Mouse (Mus musculus): ENCODE measurements around the gene Cracr2a. TPM values are rescaled to one million over a fixed set of nuclear protein-coding genes. Genes with fewer than 3 reads are reported as not detected.

The Cracr2a gene
- polyA plus RNA-seq, 1 experiment from 2014 or later: 0.06 TPM

- no peaks in the 10 kb centered on the region for H3K9me3 ChIP-seq (replicated peaks; ENCODE audit: control insufficient read depth, low read length)
- H3K36me3 ChIP-seq (ENCODE audit: control insufficient read depth, insufficient read depth, low read length): no peaks in the 10 kb centered on the region
- WGBS: 77% methylated on average over 4 of the region's 4 CpGs
- H3K27me3 ChIP-seq (replicated peaks; ENCODE audit: control insufficient read depth, insufficient read depth, low read length): no peaks in the 10 kb centered on the region
- no peak overlapping the region for H3K27ac ChIP-seq (ENCODE audit: low read depth, low read length)
- H3K4me2 ChIP-seq (ENCODE audit: low read length): no peak overlapping the region
- peak; percentile 41 for DNase-seq (ENCODE audit: low spot score)
- H3K9ac ChIP-seq (ENCODE audit: low read length): no peak overlapping the region
- no peaks in the 10 kb centered on the region for H3K4me1 ChIP-seq (ENCODE audit: control insufficient read depth, insufficient read depth, low read length)
- no peak overlapping the region for H3K4me3 ChIP-seq (ENCODE audit: low read depth, low read length)
- no peak for ATAC-seq
Observed at GRCm38 (mm10) chr6:127546676-127547075, 14.5 kb upstream of the Cracr2a start.

GRCm38 (mm10) chr6:127552940-127553339 lies 8.2 kb upstream of the Cracr2a start:
- no peak for ATAC-seq
- no peak overlapping the region for H3K27ac ChIP-seq (ENCODE audit: low read depth, low read length)

GRCm38 (mm10) chr6:127555553-127555952 lies 5.6 kb upstream of the Cracr2a start:
- Histone ChIP-seq H3K4me3 (ENCODE audit: low read depth, low read length) (no peak overlapping the region), H3K27ac (ENCODE audit: low read depth, low read length) (no peak overlapping the region), H3K36me3 (ENCODE audit: control insufficient read depth, insufficient read depth, low read length) (no peaks in the 10 kb centered on the region), H3K4me2 (ENCODE audit: low read length) (no peak overlapping the region), H3K27me3 (replicated peaks; ENCODE audit: control insufficient read depth, insufficient read depth, low read length) (no peaks in the 10 kb centered on the region), H3K4me1 (ENCODE audit: control insufficient read depth, insufficient read depth, low read length) (no peaks in the 10 kb centered on the region), H3K9ac (ENCODE audit: low read length) (no peak overlapping the region), H3K9me3 (replicated peaks; ENCODE audit: control insufficient read depth, low read length) (no peaks in the 10 kb centered on the region)
- ATAC-seq (no peak), DNase-seq (ENCODE audit: low spot score) (no peak)
- 75% methylated on average over 6 of the region's 6 CpGs for WGBS

More at GRCm38 (mm10) chr6:127552940-127553339, 8.2 kb upstream of the Cracr2a start:
- H3K9me3 ChIP-seq (replicated peaks; ENCODE audit: control insufficient read depth, low read length): no peaks in the 10 kb centered on the region
- no peak overlapping the region for H3K4me2 ChIP-seq (ENCODE audit: low read length)
- no peak overlapping the region for H3K4me3 ChIP-seq (ENCODE audit: low read depth, low read length)
- WGBS: 81% methylated on average over 4 of the region's 4 CpGs
- H3K4me1 ChIP-seq (ENCODE audit: control insufficient read depth, insufficient read depth, low read length): no peaks in the 10 kb centered on the region
- H3K9ac ChIP-seq (ENCODE audit: low read length): no peak overlapping the region
- no peaks in the 10 kb centered on the region for H3K36me3 ChIP-seq (ENCODE audit: control insufficient read depth, insufficient read depth, low read length)
- H3K27me3 ChIP-seq (replicated peaks; ENCODE audit: control insufficient read depth, insufficient read depth, low read length): no peaks in the 10 kb centered on the region
- DNase-seq (ENCODE audit: low spot score): no peak

DNA sequence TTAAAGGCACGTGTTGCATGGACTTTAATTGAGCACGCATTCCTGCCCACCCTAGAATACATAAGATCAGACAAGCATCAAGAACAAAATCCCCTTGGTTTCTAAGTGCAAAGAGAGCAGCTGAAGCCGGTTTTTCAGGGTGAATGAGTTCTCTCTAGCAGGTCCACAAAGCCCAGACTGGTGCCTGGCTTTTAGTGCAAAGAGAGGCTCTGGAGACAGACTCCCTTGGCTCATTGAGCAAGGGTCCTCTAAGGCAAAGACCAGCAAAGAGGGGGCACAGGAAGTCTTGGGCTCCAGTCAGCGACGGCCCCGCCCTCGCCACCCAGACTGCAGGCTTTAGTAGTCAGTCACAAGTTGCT lies 287 bp upstream of the Cracr2a start:
- no peaks in the 10 kb centered on the region for H3K9me3 ChIP-seq (replicated peaks; ENCODE audit: control insufficient read depth, low read length)
- ATAC-seq (no peak), DNase-seq (ENCODE audit: low spot score) (no peak)
- 10% methylated on average over 7 of the region's 7 CpGs for WGBS
- H3K27ac ChIP-seq (ENCODE audit: low read depth, low read length): no peak overlapping the region
- H3K4me3 ChIP-seq (ENCODE audit: low read depth, low read length): peak overlapping the region; percentile 36
- no peaks in the 10 kb centered on the region for H3K27me3 ChIP-seq (replicated peaks; ENCODE audit: control insufficient read depth, insufficient read depth, low read length)
- H3K36me3 ChIP-seq (ENCODE audit: control insufficient read depth, insufficient read depth, low read length): no peaks in the 10 kb centered on the region
- H3K9ac ChIP-seq (ENCODE audit: low read length): peak overlapping the region; percentile 51
- H3K4me1 ChIP-seq (ENCODE audit: control insufficient read depth, insufficient read depth, low read length): peaks cover 8% of the 10 kb centered on the region
- peak overlapping the region; percentile 70 for H3K4me2 ChIP-seq (ENCODE audit: low read length)

DNA sequence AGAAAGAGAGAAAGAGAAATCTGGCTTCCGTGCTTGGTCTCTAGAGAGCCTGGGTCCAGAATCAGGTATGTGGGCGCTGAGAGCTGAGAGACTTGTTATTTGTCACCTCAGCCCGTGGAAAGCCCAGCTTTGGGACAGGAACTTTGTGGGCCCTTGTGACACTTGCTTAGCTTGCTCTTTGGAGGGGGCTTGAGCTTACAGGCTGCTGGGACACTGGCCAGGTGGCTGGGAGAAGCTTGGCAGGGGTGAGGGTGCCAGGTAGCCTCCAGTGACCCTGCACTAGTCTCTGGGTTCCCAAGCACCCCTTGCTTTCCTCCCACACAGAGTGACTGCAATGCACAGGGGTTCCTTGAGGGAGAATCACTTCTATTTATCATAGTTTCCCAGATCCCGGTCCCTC lies 2.4 kb downstream of the Cracr2a start:
- Histone ChIP-seq H3K4me3 (ENCODE audit: low read depth, low read length) (no peak overlapping the region), H3K27ac (ENCODE audit: low read depth, low read length) (no peak overlapping the region), H3K9me3 (replicated peaks; ENCODE audit: control insufficient read depth, low read length) (no peaks in the 10 kb centered on the region), H3K9ac (ENCODE audit: low read length) (no peak overlapping the region), H3K4me1 (ENCODE audit: control insufficient read depth, insufficient read depth, low read length) (peaks cover 8% of the 10 kb centered on the region), H3K4me2 (ENCODE audit: low read length) (no peak overlapping the region), H3K36me3 (ENCODE audit: control insufficient read depth, insufficient read depth, low read length) (no peaks in the 10 kb centered on the region), H3K27me3 (replicated peaks; ENCODE audit: control insufficient read depth, insufficient read depth, low read length) (no peaks in the 10 kb centered on the region)
- 79% methylated on average over 4 of the region's 4 CpGs for WGBS
- no peak for ATAC-seq
- no peak for DNase-seq (ENCODE audit: low spot score)

DNA sequence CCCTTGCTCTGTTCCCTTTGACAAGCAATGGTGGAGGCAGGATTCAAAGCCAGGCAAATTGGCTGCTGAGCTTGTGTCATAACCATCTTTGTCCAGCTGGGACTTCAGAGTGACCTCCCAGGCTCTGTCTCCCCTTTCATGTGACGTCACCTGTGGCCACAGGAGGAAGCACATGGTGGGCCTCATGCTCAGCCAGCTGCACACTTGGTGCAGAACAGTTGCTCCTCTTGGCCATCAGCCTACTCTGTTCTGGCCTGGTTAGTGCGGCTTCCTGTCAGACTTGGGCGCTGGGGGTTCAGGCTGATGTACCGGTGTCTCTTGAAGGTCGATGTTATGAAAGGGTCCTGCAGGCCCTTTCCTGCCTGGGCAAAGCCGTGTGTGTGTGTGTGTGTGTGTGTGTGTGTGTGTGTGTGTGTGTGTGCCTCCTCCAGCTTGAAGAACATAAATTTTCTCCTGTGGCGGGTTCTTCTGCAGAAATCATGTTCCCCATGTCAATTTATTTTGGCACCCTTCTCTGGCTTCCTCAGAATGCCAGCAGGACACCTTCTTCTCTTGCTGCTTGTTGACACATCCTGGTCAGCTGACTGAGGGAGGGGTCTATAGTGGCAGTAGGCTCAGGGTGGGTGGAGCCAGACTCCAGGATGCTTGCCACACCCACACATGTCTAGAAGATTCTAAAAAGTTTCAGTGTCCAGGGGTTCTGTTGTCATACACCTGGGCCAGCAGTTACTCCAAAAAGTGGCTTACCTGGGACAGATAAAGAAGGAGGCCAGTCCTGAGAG lies 5.0 kb downstream of the Cracr2a start:
- H3K36me3 ChIP-seq (ENCODE audit: control insufficient read depth, insufficient read depth, low read length): no peaks in the 10 kb centered on the region
- H3K4me2 ChIP-seq (ENCODE audit: low read length): no peak overlapping the region
- DNase-seq (ENCODE audit: low spot score) (no peak), ATAC-seq (no peak)
- H3K4me1 ChIP-seq (ENCODE audit: control insufficient read depth, insufficient read depth, low read length): peaks cover 3% of the 10 kb centered on the region
- H3K27me3 ChIP-seq (replicated peaks; ENCODE audit: control insufficient read depth, insufficient read depth, low read length): no peaks in the 10 kb centered on the region
- no peak overlapping the region for H3K27ac ChIP-seq (ENCODE audit: low read depth, low read length)
- no peaks in the 10 kb centered on the region for H3K9me3 ChIP-seq (replicated peaks; ENCODE audit: control insufficient read depth, low read length)
- 94% methylated on average over 7 of the region's 7 CpGs for WGBS
- no peak overlapping the region for H3K9ac ChIP-seq (ENCODE audit: low read length)
- H3K4me3 ChIP-seq (ENCODE audit: low read depth, low read length): no peak overlapping the region

- Histone ChIP-seq H3K36me3 (ENCODE audit: control insufficient read depth, insufficient read depth, low read length) (no peaks in the 10 kb centered on the region), H3K4me2 (ENCODE audit: low read length) (no peak overlapping the region), H3K27ac (ENCODE audit: low read depth, low read length) (no peak overlapping the region), H3K9ac (ENCODE audit: low read length) (no peak overlapping the region), H3K9me3 (replicated peaks; ENCODE audit: control insufficient read depth, low read length) (no peaks in the 10 kb centered on the region), H3K27me3 (replicated peaks; ENCODE audit: control insufficient read depth, insufficient read depth, low read length) (no peaks in the 10 kb centered on the region), H3K4me3 (ENCODE audit: low read depth, low read length) (no peak overlapping the region), H3K4me1 (ENCODE audit: control insufficient read depth, insufficient read depth, low read length) (no peaks in the 10 kb centered on the region)
- WGBS: 59% methylated on average over 8 of the region's 8 CpGs
- DNase-seq (ENCODE audit: low spot score) (no peak), ATAC-seq (no peak)
Observed at GRCm38 (mm10) chr6:127571849-127572550, 10.9 kb downstream of the Cracr2a start.

DNA sequence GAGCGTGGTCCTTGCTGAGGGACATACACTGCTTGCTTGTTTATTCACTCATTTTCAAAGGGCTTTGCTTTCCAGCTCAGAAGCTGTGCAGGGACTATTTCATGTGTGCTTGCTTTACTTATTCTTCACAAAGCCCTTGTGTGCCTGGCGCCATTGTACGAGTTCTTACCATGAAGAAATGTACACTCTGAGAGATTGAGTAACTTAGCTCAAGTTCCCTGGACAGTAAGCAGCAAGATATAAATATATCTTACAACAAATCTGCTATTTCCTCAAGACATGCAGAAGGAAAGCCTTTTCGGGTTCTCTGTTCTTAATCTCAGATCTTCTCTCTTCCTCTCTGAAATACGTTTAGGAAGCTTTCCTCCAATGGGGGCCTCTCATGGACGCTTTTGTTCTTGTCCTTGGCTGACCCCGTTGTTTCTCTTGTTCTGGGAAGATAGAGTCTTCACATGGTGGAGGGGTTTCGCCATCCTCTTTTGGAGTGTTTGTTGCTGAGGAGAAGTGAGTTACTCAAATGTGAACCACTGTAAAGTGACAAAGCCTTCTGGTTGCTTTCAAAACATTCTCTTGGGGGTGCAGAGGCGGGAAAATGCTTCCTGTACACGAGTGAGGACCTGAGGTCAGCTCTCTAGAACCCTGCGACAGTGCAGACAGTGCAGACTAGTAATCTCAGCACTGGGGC lies 12.8 kb downstream of the Cracr2a start:
- H3K4me3 ChIP-seq (ENCODE audit: low read depth, low read length): no peak overlapping the region
- H3K36me3 ChIP-seq (ENCODE audit: control insufficient read depth, insufficient read depth, low read length): no peaks in the 10 kb centered on the region
- DNase-seq (ENCODE audit: low spot score) (no peak), ATAC-seq (no peak)
- 74% methylated on average over 11 of the region's 11 CpGs for WGBS
- no peak overlapping the region for H3K4me2 ChIP-seq (ENCODE audit: low read length)
- H3K4me1 ChIP-seq (ENCODE audit: control insufficient read depth, insufficient read depth, low read length): no peaks in the 10 kb centered on the region
- H3K27me3 ChIP-seq (replicated peaks; ENCODE audit: control insufficient read depth, insufficient read depth, low read length): no peaks in the 10 kb centered on the region
- no peaks in the 10 kb centered on the region for H3K9me3 ChIP-seq (replicated peaks; ENCODE audit: control insufficient read depth, low read length)
- no peak overlapping the region for H3K9ac ChIP-seq (ENCODE audit: low read length)
- H3K27ac ChIP-seq (ENCODE audit: low read depth, low read length): no peak overlapping the region

- no peaks in the 10 kb centered on the region for H3K4me1 ChIP-seq (ENCODE audit: control insufficient read depth, insufficient read depth, low read length)
- H3K27me3 ChIP-seq (replicated peaks; ENCODE audit: control insufficient read depth, insufficient read depth, low read length): no peaks in the 10 kb centered on the region
- H3K4me3 ChIP-seq (ENCODE audit: low read depth, low read length): no peak overlapping the region
- H3K9me3 ChIP-seq (replicated peaks; ENCODE audit: control insufficient read depth, low read length): no peaks in the 10 kb centered on the region
- no peaks in the 10 kb centered on the region for H3K36me3 ChIP-seq (ENCODE audit: control insufficient read depth, insufficient read depth, low read length)
- no peak overlapping the region for H3K4me2 ChIP-seq (ENCODE audit: low read length)
- 89% methylated on average over 2 of the region's 2 CpGs for WGBS
- no peak overlapping the region for H3K27ac ChIP-seq (ENCODE audit: low read depth, low read length)
- DNase-seq (ENCODE audit: low spot score): no peak
- no peak for ATAC-seq
- no peak overlapping the region for H3K9ac ChIP-seq (ENCODE audit: low read length)
Observed at GRCm38 (mm10) chr6:127575194-127575593, 14.1 kb downstream of the Cracr2a start.
